Mouse (Mus musculus) spleen, postnatal 10 days (tissue): ENCODE measurements around the gene Zbtb48.
A peak's percentile ranks its signal among the peaks of the same experiment; 100 is the strongest.

Experiments
- DNase-seq, 2 experiments: peaks; one replicate each; pipeline ENCODE4 v3.0.0; 2021 to 2022; ENCODE audit warnings: low spot score in 2 of 2

Gene Zbtb48

DNA sequence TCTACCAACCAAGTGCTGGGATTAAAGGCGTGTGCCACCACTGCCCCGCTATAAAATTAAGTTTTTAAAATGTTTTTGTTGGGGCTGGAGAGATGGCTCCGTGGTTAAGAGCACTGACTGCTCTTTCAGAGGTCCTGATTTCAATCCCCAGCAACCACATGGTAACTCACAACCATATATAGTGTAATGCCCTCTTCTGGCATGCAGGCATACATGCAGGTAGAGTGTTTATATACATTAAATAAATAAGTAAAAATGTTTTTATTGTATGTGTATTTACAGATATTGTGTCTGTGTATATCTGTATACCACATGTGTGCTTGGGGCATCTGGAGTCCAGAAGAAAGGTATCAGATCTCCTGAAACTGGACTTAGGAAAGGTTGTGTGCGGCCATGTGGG is 26.1 kb downstream of the Zbtb48 start:
- no peak for DNase-seq

DNA sequence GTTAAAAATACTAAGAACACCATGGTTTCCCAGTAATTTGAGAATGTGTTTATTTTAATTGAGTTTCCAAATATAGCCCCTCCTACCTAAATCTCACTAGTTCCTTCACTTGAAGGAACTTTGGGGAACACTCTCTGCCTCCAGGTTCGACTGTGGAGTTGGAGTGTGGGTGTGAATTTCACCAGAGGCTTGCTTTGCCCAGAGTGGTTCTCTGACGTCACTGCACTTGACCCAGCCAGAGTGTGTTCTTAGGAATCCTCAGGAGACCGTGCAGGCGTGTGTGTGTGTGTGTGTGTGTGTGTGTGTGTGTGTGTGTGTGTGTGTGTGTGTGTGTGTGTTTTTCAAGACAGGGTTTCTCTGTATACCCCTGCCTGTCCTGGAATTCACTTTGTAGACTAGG is 26.6 kb downstream of the Zbtb48 start:
- no peak for DNase-seq

DNA sequence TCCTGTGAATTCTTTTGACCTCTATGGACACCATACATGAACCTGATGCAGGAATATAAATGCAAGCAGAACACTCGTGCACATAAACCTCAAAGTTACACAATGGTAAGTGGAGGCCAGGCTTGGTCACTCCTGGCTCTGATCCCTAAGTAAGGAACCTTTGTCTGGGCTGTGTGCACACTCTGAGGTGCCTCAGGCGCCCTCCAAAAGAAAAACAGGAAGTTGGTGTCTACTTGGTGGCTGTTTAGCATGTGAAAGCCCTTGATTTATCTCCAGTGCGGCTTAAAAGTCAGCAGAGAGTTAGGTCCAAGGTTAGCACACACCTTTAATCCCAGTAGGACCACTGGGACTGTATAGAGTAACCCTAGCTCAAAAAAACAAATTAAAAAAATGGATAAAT is 28.0 kb downstream of the Zbtb48 start:
- no peak for DNase-seq

DNA sequence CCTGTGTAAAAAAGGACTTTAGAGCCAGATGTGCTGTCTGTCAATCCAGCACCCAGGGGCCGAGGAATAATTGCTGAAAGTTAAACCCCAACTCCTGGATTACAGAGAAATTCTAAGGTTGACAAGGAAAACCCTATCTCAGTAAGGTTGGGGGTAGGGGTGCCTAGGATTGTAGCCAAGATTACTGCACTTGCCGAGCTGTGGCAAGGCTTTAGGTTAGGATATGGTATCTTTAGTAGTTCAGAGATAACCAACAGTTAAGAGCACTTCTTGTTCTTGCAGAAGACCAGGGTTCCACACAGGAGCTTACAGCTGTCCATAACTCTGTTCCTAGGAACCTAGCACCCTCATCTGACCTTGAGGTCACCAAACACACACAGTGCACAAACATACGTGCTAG is 29.8 kb downstream of the Zbtb48 start:
- no peak for DNase-seq

DNA sequence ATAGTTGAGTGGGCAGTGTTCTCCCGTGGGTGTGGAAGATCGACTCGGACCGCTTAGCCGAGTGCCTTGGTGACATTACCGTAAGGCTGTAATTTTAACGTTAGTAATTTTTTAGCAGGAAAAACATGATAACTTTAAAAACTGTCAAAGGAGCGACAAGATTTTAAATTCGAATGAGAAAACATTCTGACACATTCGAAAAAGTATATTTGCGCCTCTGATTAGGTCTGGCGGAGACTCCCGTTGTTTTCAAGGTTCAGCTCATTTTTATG is 30.6 kb downstream of the Zbtb48 start:
- no peak for DNase-seq

DNA sequence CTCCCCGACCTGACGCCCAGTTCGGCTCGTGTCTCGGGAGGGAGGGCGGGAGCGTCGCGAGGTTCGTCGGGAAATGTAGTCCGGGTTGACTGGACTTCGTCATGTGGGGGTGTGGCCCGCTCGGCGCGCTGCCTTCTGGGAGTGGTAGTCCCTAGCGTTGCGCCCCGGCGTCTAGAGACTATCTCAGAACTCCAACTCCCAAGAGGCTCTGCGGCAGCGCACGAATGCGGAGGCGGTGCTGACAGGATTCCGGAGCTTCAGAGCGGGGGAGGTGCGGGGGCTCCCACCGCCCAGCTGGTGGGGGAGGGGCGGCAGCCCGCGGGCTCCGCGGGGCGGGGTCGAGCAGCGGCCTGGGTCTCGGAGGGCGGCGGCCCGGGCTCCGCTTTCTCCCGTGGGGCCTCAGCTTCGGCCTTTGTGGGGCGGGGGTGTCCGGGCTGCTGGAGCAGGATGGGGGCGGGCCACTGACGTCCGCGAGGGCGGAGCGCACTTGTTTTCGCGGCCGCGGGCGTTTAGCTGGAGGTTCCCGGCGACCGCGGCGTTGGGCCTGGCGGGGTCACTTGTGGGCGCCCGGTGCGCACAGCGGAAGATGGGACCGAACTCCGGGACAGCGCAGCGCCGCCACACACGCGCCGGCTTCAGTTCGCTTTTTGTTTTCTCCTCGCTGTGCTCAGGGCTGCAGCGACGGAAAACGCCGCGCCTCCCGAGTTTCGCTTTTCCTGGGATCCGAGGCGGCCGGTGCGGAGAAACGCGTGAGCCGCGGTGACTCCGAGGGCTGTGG is 31.1 kb downstream of the Zbtb48 start, which contains the start of gene Phf13:
Gene Phf13 (minus strand): TSS at position 86 of the 778 bp plus-strand sequence.
- DNase-seq, result peak; percentile 98 to 100

DNA sequence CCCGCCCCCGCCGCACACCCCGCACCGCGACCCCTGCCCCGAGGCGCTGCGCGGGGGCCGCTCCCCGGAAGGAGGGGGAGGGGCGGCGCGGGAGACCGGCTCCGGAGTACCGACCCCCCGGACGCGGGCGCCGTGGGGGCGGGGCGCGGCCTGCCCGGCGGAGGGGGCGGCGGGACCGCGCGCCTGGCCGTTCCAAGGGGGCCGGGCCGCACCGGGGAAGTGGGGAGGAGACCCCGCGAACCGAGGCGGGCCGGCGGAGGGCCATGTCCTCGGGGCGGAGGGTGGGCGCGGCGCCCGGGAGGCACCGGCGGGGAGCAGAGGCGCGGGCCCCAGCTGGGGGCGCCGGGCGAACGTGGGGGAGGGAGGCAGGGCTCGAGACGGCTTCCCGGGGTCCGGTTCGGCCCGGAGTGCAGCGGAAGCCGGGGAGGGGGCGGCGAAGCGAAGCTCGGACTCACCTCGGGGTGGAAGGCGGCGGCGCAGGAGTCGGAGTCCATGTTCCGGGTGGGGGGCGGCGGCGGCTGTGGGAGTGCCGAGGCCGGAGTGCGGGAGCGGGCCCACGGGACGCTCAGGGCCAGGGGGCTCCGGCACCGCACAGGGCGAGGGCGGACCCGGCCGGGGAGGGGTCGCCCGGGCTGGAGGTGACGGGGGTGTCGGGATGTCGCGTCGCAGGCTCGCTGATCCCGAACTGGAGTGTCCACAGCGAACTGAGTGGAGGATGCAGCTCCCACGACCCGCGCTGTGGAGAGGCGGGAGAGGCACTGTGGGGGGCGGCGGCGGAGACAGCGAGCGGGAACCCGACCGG is 31.9 kb downstream of the Zbtb48 start:
- DNase-seq, result peak in 1 of 2 experiments; percentile 65

DNA sequence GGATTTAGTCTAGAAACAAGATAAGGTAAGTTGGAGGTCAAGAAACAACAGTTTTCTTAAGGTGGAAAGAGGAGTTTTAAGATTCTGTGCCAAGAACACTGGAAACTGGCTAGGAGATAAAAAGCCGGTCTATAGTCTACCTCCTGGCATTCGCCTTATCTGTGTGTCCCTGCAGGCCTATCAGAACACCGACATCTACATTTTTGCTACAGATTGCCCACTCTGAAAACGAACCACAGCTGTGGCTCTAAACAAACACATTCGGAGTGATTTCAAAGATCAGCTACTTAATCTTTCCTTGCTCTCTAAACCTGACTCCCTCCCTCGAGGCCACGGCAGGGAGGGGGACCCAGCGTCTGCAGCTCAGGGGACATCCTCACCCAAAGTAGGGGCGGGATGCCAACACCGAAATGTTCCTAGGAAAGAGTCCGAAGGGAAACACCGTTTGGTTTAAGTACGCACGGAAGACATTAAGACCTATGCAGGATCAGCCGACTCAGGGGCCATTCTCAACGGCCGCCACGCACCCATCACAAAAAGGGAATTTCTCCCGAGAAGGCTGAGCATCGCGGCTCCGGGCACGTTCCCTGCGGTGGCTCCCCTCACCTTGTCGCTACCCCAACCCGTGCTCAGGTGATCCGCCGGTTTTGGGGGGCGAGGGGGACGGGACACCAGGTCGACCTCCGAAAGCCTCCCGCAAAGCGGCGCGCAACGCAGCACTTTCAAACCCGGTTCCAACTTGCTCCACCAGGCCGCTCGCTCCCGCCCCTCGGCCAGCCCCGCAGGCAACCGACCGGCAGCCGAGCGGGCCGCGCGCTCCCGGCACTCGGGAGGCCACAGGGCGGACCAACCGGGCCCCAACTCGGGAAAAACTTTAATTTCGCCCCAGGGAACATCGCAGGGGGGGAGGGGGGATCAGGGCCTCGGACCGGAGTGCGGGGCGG is 33.0 kb downstream of the Zbtb48 start:
- peak in 1 of 2 experiments; percentile 56 for DNase-seq

DNA sequence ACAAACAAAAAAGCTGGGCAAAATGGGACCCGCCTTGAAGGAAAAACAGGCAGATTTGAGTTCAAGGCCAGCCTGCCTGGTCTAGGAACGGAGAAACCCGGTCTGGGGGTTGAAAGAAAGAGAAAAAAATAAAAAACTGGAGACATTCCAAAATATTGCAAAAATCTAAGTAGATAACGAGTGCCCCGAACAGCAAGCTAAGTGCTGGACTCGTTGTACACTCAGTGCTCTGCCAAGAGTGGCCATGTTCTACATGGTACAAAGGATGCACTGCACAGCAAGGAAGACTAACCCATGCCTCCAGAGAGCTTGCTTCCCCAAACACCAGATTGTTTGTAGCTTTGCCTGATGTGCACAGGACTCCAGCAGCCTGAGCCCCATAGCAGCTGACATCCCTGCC is 34.4 kb downstream of the Zbtb48 start:
- DNase-seq, result no peak

DNA sequence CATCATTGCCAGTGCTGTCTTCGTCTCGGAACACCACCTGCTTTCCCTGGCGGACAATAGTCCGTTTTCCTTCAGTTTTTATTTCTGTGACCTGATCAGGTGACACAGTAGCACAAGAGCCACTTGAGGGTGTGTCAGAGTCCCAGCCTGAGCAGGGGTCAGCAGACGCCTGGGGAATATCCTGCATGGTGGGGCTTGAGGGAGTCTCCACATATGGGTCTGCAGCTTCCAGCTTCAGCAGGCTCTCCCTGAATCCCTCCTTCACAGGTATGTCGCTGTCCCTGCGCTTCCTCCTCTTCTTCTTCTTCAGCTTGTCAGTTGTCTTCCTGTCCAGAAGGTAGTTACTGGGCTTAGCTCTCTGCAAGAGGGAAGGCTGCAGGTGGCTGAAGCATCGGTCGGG is 35.4 kb downstream of the Zbtb48 start:
- no peak for DNase-seq

DNA sequence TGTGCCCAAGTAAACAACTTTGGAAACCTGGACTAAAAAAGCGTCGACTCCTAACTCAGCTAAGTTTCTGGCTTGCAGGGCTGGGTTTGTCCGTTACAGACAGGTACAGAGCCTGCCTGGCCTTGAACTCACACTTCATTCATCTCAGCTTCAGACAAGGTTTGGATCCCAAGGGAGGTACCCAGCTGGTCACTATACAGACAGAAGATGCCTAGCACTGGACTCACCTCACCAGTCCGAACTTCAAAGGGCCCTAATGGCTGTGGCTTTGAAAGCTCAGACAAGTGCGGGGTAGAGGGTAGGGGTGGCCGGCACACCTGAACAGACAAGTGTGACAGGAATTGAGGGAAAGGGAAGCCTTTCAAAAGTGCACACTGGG is 38.4 kb downstream of the Zbtb48 start:
- DNase-seq, result no peak

DNA sequence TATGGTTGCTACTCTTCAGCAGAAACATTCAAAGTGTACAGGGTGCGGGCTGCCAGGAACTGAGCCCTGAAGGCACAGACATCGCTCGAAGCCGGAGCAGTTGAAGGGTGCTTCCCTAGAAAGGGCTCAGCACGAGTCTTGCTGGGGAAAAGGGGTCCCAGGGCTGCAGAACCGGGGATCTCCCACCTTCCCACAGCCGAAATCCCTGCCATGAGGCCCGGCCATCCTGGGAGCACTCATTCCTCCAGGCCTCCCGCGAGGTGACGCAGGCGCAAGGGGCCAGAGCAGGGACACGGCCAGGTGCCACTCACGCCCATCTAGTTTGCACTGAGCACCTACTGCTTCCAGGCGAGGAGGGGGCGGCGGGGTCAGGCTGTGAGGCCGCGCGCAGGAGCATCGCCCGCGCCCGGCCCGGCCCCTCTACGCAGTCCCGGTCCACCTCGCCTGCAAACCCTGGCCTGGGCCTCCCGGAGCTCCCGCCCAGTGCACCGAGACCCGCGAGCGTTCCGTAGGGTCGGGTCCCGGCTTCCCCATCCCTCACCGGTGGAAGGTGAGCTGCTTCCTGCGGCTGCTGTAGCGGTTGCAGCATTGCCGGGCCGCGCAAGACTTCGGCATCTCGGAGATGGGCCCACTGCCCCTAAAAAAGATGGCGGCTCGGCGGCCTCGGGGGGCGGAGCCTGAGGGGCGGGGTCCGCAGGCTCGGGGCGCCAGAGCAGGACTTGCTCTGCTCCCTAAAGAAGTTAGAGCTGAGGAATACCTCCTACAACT is 38.9 kb downstream of the Zbtb48 start, which contains the start of gene Thap3:
Gene Thap3 (minus strand): TSS at position 656 of the 768 bp plus-strand sequence.
- peak; percentile 69 to 81 for DNase-seq

DNA sequence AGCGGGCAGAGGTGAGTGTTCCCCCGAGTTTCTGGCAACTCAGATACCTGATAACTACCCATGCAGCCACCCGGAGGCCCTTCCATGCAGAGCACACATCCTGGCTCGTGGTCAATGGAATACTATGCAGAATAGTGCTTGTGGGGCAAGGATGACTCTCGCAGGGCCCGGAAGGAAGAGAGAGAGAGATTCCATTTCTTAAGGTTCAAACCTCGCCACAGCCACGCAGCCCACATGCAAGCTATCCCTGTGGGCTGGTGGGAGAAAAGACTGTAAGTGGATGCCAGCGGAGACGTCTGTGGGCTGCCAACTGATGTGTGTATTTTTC is 39.5 kb downstream of the Zbtb48 start:
- no peak for DNase-seq

DNA sequence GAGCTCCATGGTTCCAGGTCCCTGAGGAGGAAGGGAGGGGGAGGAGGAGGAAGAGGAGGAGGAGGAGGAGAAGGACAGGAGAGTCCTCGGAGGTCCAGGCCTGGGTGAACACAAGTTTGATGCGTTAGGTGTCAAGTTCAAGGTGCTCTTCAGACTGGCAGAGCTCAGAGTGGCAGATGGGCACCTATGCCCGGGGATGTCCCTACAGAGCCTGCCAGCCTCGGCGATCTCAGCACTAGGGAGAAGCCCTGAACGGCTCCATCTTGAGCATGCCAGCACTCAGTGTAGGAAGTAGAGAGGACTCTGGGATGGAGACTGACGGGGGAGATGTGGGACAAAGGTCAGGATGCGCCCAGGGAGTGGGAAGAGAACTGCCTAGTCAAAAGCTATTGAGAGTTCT is 40.8 kb downstream of the Zbtb48 start:
- DNase-seq, result no peak

DNA sequence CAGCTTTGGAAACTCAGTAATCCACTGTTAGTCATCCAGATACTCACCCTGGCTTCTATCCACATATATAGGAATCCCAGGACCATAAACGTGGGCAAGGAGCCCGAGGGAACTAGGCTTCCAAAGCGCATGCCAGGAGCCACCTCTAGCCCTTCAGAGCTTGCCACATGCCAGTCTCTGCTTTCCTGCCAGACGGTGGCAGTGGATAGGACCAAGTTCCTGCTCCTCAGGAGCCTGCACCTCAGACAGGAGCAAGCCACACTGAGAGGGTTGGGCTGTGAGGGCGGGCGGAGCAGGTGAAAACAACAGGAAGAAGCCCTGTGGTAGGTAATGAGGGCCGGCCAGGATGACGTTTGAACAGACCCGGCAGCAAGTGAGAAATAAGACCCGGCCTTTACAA is 41.6 kb downstream of the Zbtb48 start:
- DNase-seq, result no peak

DNA sequence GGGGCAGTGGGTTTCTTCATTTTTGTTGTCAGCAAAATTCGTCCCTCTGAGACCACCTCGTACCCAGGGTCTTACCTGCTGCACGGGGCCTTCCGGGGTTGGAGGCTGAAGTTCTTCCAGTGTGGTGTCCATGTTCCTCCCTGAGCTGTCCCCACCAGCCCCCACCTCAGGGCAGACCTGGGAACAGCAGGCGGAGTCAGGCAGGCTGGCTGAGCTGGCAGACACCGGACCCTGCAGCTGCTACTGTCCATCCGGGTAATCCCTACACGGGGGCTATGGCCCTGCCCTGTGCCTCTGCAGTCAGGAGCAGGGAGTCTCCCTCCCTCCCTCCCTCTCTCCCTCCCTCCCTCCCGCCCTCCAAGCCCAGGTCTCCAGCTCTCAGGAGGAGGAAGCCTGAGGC is 43.9 kb downstream of the Zbtb48 start:
- no peak for DNase-seq

DNA sequence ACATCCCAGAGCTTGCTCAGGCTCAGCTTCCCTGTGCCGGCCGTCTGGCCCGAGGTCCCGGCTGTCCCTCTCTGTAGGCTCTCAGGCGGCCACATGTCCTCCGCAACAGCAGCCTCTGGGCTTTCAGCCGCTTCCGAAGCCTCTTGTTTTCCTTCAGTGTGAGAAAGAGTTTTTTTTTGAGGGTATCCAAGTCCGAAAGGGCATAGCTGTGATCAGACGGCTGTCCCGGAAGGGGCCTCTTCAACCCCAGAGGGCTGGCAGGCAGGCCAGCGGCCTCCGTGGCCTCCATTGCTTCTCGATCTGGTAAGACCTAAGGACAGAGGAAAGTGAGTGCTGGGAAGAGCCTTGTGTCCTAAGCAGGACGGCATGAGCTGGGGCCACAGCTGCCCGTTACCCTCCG is 44.4 kb downstream of the Zbtb48 start:
- no peak for DNase-seq

DNA sequence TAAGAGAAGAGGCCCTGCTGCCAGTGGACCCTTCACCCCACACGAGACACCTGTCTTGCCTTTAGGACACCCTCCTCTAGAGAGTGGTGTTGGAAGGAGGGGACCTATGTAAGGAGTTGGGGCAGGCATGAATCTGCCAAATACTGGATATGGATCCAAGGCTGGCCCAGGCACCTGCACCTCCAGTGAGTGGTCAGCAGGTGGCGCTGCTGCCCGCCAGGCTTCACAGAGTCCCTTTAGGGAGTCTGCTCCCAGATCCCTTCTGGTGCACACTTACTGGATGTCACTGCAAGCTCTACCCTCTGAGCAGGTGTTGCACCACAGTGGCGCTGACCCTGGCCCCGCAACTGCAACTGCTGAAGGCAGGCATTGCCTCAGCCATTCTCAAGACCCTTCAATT is 46.1 kb downstream of the Zbtb48 start:
- DNase-seq, result peak; percentile 79 to 82

DNA sequence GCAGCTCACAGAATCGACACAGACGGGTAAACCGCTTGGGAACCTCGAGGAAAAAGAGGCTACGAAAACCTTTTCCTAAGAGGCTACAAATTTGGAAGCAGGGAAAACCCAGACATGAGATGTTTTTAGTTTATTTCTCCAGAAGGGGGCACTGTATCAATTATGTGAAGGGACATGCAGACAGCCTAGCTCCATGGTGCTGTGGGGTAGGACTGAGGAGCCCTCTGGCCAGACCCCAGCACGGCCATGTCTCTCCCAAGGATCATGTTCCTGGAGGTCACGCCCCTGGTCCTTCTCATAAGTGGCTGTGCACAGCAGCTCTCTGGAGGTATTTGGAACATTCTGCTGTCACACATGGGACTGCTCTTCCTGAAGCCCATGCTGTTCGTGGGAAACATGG is 46.8 kb downstream of the Zbtb48 start:
- DNase-seq, result no peak

DNA sequence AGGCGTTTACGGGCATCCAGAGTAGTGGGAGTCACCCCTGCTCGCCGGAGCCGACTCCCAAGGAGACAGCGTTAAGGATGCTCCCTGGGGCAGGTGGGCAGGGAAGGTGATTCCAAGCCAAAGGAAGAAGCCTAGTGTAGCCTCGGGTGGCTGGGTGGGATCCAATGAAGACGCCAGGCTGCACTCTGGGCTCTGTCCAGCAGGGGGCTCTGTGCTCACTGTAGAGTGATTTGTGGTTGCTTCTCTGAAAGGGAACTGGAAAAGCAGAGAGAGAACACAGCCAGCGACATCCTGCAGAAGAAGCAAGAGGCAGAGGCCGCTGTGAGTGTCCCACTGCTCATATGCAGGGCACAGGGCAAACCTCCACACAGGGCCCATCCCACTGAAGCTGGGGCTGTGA is 49.7 kb downstream of the Zbtb48 start:
- peak; percentile 86 to 93 for DNase-seq

DNA sequence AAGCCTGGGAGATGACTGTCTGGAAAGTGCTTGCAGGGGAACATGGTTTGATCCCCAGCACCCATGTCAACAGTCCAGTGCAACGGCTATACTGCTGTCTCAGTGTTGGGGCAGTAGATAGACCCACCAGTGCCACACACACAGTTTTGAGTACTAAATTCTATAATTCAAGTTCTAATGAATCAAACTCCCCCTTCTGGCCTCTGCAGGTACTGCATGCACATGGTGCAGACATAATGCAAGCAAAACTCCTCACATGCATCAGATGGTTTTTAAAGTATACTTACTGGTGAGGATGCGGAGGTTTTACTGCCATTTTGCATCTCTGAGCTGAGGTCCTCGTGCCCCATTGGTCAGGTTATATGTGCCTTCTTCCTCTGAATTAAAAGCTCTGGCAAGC is 52.0 kb downstream of the Zbtb48 start:
- peak; percentile 72 to 87 for DNase-seq
